Mouse (Mus musculus) heart, postnatal 0 days (tissue): ENCODE measurements around the gene Ccdc114. TPM values are rescaled to one million over a fixed set of nuclear protein-coding genes. Genes with fewer than 3 reads are reported as not detected.
"Not testable (repeated sequence)": the region's sequence is repeated elsewhere in the genome, so short reads cannot be mapped to it uniquely, and the experiment has no call there.

ENCODE experiments used
- ATAC-seq: fragments of 200-750 bp; cut with Nextera tagmentation; 2 replicates; pipeline ENCODE4 v1.8.0; 2017; ENCODE audit warnings: low read depth, moderate number of reproducible peaks, moderate library complexity; ENCODE audit not compliant: insufficient read depth
- DNase-seq: peaks from one replicate; pipeline ENCODE4 v3.0.0-alpha.2; 2016; ENCODE audit warnings: low spot score
- H3K27ac ChIP-seq: fragments of 300-500 bp; sonication (generic); 2 replicates; pipeline ENCODE4 v1.5.1; 2014; ENCODE audit warnings: low read depth, mild to moderate bottlenecking
- H3K27me3 ChIP-seq: fragments of 300-500 bp; sonication (generic); 2 replicates; pipeline ENCODE4 v1.6.1; 2014; ENCODE audit warnings: low read length, mixed read lengths; ENCODE audit not compliant: control insufficient read depth, insufficient read depth
- H3K36me3 ChIP-seq: fragments of 300-500 bp; sonication (generic); replicated peaks from 2 replicates; pipeline ENCODE4 v1.6.1; 2014; ENCODE audit warnings: low read length, mixed read lengths; ENCODE audit not compliant: control insufficient read depth, insufficient read depth
- H3K4me1 ChIP-seq: fragments of 300-500 bp; sonication (generic); 2 replicates; pipeline ENCODE4 v1.6.1; 2014; ENCODE audit warnings: antibody characterized with exemption; ENCODE audit not compliant: control insufficient read depth, insufficient read depth
- H3K4me2 ChIP-seq: fragments of 300-500 bp; sonication (generic); 2 replicates; pipeline ENCODE4 v1.6.1; 2014; ENCODE audit warnings: low read depth, mild to moderate bottlenecking, low read length, moderate library complexity
- H3K4me3 ChIP-seq: fragments of 300-500 bp; sonication (generic); 2 replicates; pipeline ENCODE4 v1.5.1; 2014; ENCODE audit warnings: low read depth, low read length
- H3K9ac ChIP-seq: fragments of 300-500 bp; sonication (generic); replicated peaks from 2 replicates; pipeline ENCODE4 v1.6.1; 2014; ENCODE audit warnings: low read depth, low read length, mixed read lengths
- H3K9me3 ChIP-seq: fragments of 300-500 bp; sonication (generic); replicated peaks from 2 replicates; pipeline ENCODE4 v1.6.1; 2016; ENCODE audit warnings: low read length; ENCODE audit not compliant: control insufficient read depth
- CTCF ChIP-seq: IDR thresholded peaks from 2 replicates; pipeline ENCODE4 v1.5.1; 2016; ENCODE audit warnings: antibody characterized with exemption, control low read depth, low read depth
- EP300 ChIP-seq: IDR thresholded peaks from 2 replicates; pipeline ENCODE4 v1.6.1; 2016; ENCODE audit warnings: antibody characterized with exemption, low read depth
- WGBS: fragments of 180-500 bp; shearing (Covaris S2); extraction: QIAGEN DNeasy Blood & Tissue Kit; methylation state at CpG from one replicate; pipeline ENCODE4 v1.1.7; 2014; 5-methylcytosine and 5-hydroxymethylcytosine counted together
- polyA plus RNA-seq: library from polyadenylated mRNA; unstranded; fragments of >200 nt; fragmentation: Nextera tagmentation; extraction: Ambion mirVana; gene quantifications from 2 replicates; pipeline ENCODE4 v1.2.1, GENCODE M21; 2015
- total RNA-seq: library from RNA; depleted of rRNA; stranded (reverse); fragments of >200 nt; gene quantifications from 2 replicates; pipeline ENCODE4 v1.2.3, GENCODE M21; 2014; ENCODE audit warnings: low replicate concordance

The Ccdc114 gene
- total and polyA plus RNA-seq, 2 experiments from 2014 or later, result 1.7 to 2.9 TPM

DNA sequence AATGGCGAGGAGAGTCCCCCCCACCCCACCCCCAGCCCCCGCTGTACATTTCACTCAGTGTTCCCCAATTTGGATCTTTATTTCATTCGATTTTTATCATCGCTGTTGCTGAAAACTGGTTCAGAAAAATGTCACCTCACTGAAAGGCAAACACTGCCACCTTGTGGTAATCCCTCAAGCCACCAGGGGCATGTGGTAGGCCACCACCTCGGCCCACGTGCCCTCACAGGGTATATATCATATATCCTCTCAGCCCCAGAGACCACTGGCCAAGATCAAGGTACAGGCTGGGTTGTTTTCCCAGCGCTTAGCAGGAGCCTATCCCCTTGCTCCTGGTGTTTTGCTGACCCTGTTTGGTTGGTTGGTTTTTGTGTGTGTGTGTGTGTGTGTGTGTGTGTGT lies 11.2 kb downstream of the Ccdc114 start:
- H3K4me1 ChIP-seq, result no peaks in the 10 kb centered on the region
- DNase-seq (no peak), ATAC-seq (0 out of 2 replicates have a peak, but pooled peaks have one; percentile 41)
- H3K9ac ChIP-seq, result no peak overlapping the region
- H3K27me3 ChIP-seq, result no peaks in the 10 kb centered on the region
- H3K27ac ChIP-seq, result no peak overlapping the region
- WGBS, result 19% methylated on average over 7 of the region's 7 CpGs
- H3K36me3 ChIP-seq, result no peaks in the 10 kb centered on the region
- H3K9me3 ChIP-seq, result no peaks in the 10 kb centered on the region; the same call in 1 of the 2 replicates
- H3K4me3 ChIP-seq, result no peak overlapping the region
- no peak overlapping the region for H3K4me2 ChIP-seq
- TF ChIP-seq CTCF (peak; percentile 78), EP300 (no peak)

DNA sequence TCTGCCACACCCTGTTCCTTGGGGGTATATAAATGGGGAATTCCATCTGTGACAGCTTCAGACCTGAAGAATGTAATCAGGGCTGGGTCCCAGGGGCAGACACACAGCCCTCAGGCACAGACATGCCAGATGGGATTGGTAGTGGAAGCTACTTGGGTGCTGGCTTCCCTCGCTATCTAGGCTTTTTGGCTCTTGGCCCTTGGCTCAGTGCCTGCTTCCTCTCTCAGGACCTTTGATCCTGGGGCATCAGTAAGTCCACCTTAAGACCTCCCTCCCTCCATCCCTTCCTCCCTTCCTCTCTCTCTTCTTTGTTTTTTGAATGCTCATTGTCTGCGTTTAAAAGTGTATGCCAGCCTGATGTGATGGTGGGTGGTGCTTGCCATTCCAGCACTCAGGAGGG lies 16.0 kb downstream of the Ccdc114 start:
- H3K36me3 ChIP-seq, result no peaks in the 10 kb centered on the region
- no peaks in the 10 kb centered on the region for H3K4me1 ChIP-seq
- no peaks in the 10 kb centered on the region for H3K27me3 ChIP-seq
- H3K9ac ChIP-seq, result no peak overlapping the region
- TF ChIP-seq CTCF (no peak), EP300 (no peak)
- no peak for ATAC-seq
- 47% methylated on average over 2 of the region's 2 CpGs for WGBS
- H3K4me3 ChIP-seq, result no peak overlapping the region
- no peak overlapping the region for H3K4me2 ChIP-seq
- no peaks in the 10 kb centered on the region for H3K9me3 ChIP-seq
- DNase-seq, result no peak
- no peak overlapping the region for H3K27ac ChIP-seq

GRCm38 (mm10) chr7:45941986-45942385 lies 18.1 kb downstream of the Ccdc114 start:
- Histone ChIP-seq H3K4me1 (no peaks in the 10 kb centered on the region), H3K27me3 (no peaks in the 10 kb centered on the region), H3K4me2 (no peak overlapping the region), H3K27ac (no peak overlapping the region), H3K9me3 (no peaks in the 10 kb centered on the region), H3K36me3 (no peaks in the 10 kb centered on the region), H3K9ac (no peak overlapping the region), H3K4me3 (no peak overlapping the region)
- ATAC-seq (no peak), DNase-seq (no peak)
- WGBS, result 77% methylated on average over 9 of the region's 9 CpGs
- TF ChIP-seq EP300 (no peak), CTCF (no peak)

DNA sequence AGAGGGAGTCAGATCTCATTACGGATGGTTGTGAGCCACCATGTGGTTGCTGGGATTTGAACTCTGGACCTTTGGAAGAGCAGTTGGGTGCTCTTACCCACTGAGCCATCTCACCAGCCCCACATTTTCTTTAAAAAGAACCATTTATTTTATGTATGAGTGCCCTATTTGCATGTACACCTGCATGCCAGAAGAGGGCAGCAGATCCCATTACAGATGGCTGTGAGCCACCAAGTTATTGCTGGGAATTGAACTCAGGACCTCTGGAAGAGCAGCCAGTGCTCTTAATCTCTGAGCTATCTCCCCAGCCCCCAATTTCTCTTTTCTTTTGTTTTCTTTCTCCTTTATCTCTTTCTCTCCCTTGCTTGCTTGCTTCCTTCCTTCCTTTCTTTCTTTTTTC lies 19.4 kb downstream of the Ccdc114 start:
- H3K4me2 ChIP-seq, H3K27me3 ChIP-seq, H3K36me3 ChIP-seq, ATAC-seq, H3K9ac ChIP-seq, H3K9me3 ChIP-seq, H3K4me1 ChIP-seq, H3K27ac ChIP-seq, DNase-seq, H3K4me3 ChIP-seq: not testable (repeated sequence)
- WGBS, result 75% methylated on average over 1 of the region's 1 CpGs
- peak; percentile 38; the same call in 1 of the 2 replicates for TF ChIP-seq CTCF

- H3K27ac ChIP-seq, result no peak overlapping the region
- no peak overlapping the region for H3K9ac ChIP-seq
- no peaks in the 10 kb centered on the region for H3K4me1 ChIP-seq
- TF ChIP-seq CTCF (no peak), EP300 (no peak)
- ATAC-seq (no peak), DNase-seq (no peak)
- H3K4me3 ChIP-seq, result no peak overlapping the region
- no peaks in the 10 kb centered on the region for H3K36me3 ChIP-seq
- H3K27me3 ChIP-seq, result no peaks in the 10 kb centered on the region
- H3K9me3 ChIP-seq, result no peaks in the 10 kb centered on the region
- 63% methylated on average over 4 of the region's 4 CpGs for WGBS
- H3K4me2 ChIP-seq, result no peak overlapping the region
These were observed 25.2 kb downstream of the Ccdc114 start for GRCm38 (mm10) chr7:45949061-45949460.

- DNase-seq, result no peak
- no peak overlapping the region for H3K27ac ChIP-seq
These were observed 32.7 kb downstream of the Ccdc114 start for GRCm38 (mm10) chr7:45956611-45957010.

More at GRCm38 (mm10) chr7:45956611-45957010, 32.7 kb downstream of the Ccdc114 start:
- Histone ChIP-seq H3K9ac (no peak overlapping the region), H3K36me3 (no peaks in the 10 kb centered on the region), H3K4me1 (no peaks in the 10 kb centered on the region), H3K9me3 (no peaks in the 10 kb centered on the region), H3K27me3 (no peaks in the 10 kb centered on the region), H3K4me2 (no peak overlapping the region), H3K4me3 (no peak overlapping the region)
- 47% methylated on average over 4 of the region's 4 CpGs for WGBS
- ATAC-seq, result no peak
- no peak for TF ChIP-seq EP300
- no peak for TF ChIP-seq CTCF
